Mouse (Mus musculus) erythroblast, adult 5-6 weeks (primary cell): ENCODE measurements around the gene Pde4a. TPM values are rescaled to one million over a fixed set of nuclear protein-coding genes. Genes with fewer than 3 reads are reported as not detected.
"Not testable (repeated sequence)": the region's sequence is repeated elsewhere in the genome, so short reads cannot be mapped to it uniquely, and the experiment has no call there.

ENCODE experiments used
- ATAC-seq: replicated peaks from 2 replicates; pipeline ENCODE4 v1.8.0; 2016; ENCODE audit warnings: moderate number of reproducible peaks, mild to moderate bottlenecking, moderate TSS enrichment, inconsistent platforms; ENCODE audit not compliant: poor library complexity, low FRiP score, severe bottlenecking
- total RNA-seq, 2 experiments: library from RNA; stranded (forward) in 1 of 2; stranded (reverse) in 1 of 2; fragments of 150-400 nt in 1 of 2; fragments of 200-764, 138-1000 nt in 1 of 2; gene quantifications; 2 replicates each; pipeline versions ENCODE4 v1.2.3 to v1.2.4; 2015 to 2017; ENCODE audit warnings: low replicate concordance in 2 of 2

Pde4a gene
- total RNA-seq, 2 experiments from 2014 or later = 0.77 to 2.7 TPM

DNA sequence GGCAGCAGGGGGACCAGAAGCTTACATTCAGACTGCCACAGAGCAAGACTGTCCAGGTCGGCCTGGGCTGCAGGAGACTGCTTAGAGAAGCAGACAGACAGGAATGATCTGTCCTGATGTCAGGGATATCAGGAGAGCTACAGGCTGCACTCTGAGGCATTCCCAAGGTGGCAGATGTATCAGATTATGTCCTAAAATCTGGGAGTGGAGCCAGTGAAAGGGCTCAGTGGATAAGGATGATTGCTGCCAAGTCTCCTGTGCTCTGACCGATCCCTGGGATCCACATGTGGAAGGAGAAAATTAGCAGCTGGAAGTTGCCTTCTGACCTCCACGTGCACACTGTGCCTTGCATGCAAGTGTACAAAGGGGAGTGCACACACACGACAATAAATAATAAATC lies 14.9 kb downstream of the Pde4a start:
- ATAC-seq = no peak

DNA sequence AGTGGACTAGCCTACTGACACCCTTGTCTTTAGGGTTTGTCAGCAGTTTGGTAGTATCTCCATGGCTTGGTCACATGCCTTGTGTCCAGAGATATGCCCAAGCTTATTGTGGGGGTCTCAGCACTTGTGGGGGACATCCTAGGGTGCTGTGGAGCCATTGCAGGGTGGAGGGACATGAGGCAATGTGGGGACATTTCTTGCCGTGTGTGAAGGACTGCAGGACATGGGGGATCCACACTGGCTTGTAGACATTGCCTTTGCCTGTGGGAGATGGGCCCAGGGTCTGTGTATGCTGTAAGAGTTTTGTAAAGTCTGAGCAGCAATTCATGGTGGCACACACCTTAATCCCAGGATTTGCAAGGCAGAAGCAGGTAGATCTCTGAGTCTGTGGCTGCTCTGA lies 15.3 kb downstream of the Pde4a start:
- ATAC-seq = no peak

GRCm38 (mm10) chr9:21181421-21182220 lies 16.1 kb downstream of the Pde4a start:
- ATAC-seq = no peak

DNA sequence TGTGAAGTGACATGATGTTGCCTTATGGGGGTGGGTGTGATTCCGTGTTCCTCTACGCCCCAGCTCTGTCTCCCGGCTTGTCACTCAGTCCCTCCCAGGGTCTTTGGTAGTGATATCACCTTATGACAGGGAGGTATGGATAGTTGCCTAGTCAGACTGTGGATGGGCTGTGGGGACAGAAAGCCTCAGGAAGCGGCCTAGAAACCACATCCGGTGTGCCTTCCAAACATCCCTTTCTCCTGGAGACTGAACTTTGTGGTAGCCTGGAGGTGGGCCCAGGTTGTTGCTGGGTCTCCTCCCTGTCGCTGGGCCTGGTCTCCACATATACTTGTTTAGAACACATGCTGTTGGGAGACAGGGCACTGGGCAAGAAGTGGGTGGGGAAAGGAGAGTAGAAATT lies 17.9 kb downstream of the Pde4a start:
- no peak for ATAC-seq

DNA sequence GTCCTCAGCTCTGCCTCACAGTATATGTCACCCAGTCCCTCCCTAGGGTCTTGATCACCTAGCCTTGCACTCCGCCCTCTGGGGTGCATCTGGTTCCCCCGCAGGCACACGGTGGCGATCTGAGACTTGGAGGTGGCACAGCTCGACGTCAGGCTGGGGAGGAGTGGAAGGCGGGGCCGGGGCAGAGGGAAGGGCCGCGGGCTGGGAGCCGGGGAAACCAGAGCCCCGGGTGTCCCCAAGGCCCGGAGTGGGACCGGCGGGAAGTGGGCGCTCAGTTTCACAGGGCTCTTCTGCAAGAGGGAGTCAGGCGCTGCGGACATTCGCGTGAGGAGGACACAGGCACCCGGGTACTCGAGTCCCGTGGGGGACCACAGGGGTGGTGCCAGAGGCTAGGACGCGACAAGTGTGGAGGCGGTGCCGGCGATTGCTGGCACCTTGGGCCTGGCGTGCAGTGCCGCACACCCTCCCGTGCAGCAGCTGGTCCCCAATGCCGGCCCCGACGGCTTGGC lies 18.4 kb downstream of the Pde4a start:
- peak; percentile 83 for ATAC-seq

DNA sequence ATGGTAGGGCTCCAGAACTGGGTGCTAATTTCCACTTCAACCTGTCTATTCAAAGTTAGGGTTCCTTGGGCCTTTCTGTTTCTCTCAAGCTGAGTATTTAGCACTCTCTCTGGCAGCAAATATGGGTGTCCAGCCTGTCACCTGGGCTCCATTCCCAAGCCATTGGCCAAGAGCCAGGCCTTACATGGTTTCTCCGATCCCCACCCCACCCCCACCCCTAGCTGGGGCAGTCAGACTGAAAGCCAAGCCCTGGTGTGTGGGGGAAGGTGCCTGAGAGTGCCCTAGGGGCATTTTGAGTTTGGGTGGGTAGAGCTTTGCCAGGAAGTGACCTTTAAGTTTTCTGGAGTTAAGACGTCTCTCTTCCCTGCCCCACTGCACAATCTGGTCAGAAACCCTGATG lies 19.2 kb downstream of the Pde4a start:
- no peak for ATAC-seq

DNA sequence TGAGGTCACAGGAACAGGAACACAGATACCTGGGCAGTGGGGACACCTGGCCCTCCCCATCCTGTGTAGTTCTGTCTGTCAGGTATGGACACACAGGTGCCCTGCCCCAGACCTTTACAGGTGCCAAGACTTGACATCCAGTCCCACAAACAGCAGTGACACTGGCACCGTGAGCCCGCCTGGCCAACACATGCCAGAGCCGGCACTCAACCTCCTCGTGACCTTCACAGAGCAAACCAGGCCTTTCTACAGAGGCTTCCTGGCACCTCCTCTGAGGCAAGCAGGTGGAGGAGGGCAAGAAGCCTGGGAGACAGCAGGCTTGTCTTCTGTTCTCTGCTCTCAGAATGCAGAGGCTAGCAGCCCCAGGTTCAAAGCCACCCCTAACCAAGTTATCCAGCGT lies 19.9 kb downstream of the Pde4a start:
- no peak for ATAC-seq

GRCm38 (mm10) chr9:21189905-21190304 lies 24.4 kb downstream of the Pde4a start:
- no peak for ATAC-seq

GRCm38 (mm10) chr9:21190670-21191069 lies 25.2 kb downstream of the Pde4a start:
- no peak for ATAC-seq

GRCm38 (mm10) chr9:21193786-21194185 lies 28.3 kb downstream of the Pde4a start:
- no peak for ATAC-seq

GRCm38 (mm10) chr9:21194787-21195493 lies 29.4 kb downstream of the Pde4a start:
- ATAC-seq = no peak

- not testable (repeated sequence) for ATAC-seq
These were observed 30.4 kb downstream of the Pde4a start for GRCm38 (mm10) chr9:21195736-21196505.

GRCm38 (mm10) chr9:21196521-21197433 lies 31.3 kb downstream of the Pde4a start:
- no peak for ATAC-seq

DNA sequence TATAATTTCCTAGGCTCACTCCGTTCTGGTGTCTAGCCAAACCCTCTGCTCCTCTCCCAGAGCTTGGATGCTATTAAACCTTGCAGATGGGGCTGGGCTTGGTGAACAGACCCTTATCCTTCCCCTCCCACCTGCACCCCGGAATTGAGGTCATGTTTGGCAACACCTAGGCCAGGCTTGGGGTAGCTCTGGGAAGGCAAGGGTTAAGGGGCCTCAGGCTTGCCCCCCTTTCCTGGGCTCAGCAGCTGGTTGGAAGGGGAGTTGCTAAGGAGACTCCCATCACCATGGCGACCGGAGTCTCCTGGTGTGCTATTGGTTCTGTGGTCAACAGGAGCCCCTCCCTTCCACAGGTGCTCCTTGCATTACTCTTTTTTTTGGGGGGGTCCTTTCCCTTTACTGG lies 32.5 kb downstream of the Pde4a start:
- no peak for ATAC-seq

DNA sequence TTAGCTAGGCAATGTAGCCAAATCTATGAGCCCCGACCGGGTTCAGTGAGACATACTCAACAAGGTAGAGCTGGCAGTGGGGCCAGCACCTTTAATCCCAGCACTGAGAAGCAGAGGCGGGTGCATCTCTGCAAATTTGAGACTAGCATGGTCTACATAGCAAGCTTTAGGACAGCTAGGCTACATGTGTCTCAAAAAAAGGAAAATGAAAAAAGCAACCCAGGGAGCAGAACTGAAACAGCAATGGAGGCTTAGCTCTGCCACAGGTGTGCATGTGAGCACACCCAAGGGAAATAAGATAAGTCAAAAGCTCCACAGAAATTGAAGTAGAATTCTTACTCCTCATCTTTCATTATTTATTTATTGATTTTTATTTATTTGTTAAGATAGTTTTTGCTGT lies 33.4 kb downstream of the Pde4a start:
- ATAC-seq = no peak

GRCm38 (mm10) chr9:21204156-21204527 lies 38.6 kb downstream of the Pde4a start:
- ATAC-seq = no peak

DNA sequence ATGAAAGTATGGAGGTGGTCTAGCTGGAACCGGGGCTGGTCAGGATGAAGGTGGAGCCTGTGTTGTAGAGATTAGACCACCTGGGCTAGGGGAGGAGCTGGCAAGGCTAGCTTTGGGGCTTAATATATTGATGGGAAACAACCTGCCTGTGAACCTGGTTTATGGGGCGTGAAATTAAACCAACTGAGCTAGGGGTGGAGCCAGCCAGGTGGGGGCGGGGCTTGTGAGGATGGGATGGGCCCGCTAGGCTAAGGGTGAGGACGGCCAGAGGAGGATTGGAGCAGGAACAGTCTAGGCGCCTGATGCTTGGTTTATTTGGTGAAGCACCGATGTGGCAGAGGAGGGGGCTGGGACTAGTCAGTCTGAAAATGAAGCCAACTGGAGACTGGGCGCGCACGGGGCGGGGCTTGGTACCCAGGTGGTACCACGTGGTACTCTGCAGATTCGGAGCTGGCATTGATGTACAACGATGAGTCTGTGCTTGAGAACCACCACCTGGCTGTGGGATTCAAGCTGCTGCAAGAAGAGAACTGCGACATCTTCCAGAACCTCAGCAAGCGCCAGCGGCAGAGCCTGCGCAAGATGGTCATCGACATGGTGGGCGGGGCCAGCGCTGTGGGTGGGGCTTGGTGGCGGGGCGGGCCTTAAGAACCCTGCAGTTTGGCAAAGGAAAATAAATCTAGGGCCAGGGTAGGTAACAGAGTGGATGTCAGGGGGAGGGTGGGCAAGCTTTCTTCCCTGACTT lies 39.2 kb downstream of the Pde4a start:
- no peak for ATAC-seq

GRCm38 (mm10) chr9:21206848-21207247 lies 41.3 kb downstream of the Pde4a start:
- no peak for ATAC-seq

GRCm38 (mm10) chr9:21208626-21209025 lies 43.1 kb downstream of the Pde4a start:
- ATAC-seq = no peak
